Mouse (Mus musculus) ES-E14 (cell line): ENCODE measurements at regions not wholly inside any gene's neighbourhood (a gene's known extent, or its start where the extent isn't known, plus 50 kb on each side); places are given as distances from the start of the nearest gene placed in this dataset.

Experiments
- CHD2 ChIP-seq: IDR thresholded peaks from 2 replicates; pipeline ENCODE4 v1.6.1; 2014; ENCODE audit warnings: mild to moderate bottlenecking, low read depth, low read length, inconsistent platforms
- HCFC1 ChIP-seq: IDR thresholded peaks from 2 replicates; pipeline ENCODE4 v1.6.1; 2012; ENCODE audit warnings: low read length, inconsistent platforms, borderline replicate concordance; ENCODE audit not compliant: insufficient read depth
- ZC3H11A ChIP-seq: IDR thresholded peaks from 2 replicates; pipeline ENCODE4 v1.6.1; 2012; ENCODE audit warnings: low read depth, mild to moderate bottlenecking, inconsistent platforms, low read length, borderline replicate concordance
- ZNF384 ChIP-seq: IDR thresholded peaks from 2 replicates; pipeline ENCODE4 v1.6.1; 2012; ENCODE audit warnings: low read depth, low read length, inconsistent platforms

DNA sequence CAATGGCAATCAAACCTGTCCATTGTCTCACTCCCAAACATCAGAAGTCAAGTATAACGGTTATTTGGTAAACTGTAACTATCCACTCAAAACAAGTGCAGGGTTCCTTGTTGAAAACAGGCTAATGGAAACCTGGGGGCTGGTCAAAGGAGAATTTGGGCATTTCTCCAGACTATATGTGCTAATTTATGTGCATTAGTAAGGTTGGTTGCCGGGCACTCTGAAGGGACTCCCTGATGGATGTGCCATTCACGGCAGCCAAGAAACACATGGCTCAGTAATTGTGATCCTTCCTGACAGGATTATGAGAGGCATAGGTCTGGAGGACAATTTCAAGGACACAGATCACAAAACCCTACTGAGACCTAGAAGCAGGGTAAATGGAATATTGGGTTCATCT is 295.5 kb upstream of the Ubash3b start:
- TF ChIP-seq ZC3H11A (no peak), HCFC1 (no peak), ZNF384 (no peak), CHD2 (no peak)
